7 mouse cellular contexts compared by ENCODE assay signal in the genomic region with DNA sequence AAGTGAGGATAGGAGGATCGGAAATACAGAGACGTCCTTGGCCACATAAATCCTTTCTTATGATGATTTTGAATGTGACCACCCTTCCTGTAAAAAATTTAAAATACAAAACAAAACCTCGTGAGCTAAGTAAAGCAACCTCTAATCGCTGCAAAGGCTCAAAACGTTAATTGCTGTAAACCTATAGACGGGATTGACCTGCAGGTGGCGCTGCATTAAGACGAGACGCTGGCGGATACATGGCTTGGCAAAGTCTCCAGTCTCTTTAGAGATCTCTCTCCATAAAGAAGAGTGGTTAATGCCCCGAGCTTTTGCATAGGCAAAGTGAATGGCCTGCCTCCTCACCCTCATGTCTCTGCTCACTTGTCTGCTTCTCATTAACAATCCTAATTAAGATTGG. TPM values are rescaled to one million over a fixed set of nuclear protein-coding genes. Genes with fewer than 3 reads are reported as not detected.
A peak's percentile ranks its signal among the peaks of the same experiment; 100 is the strongest.
DNase-seq lines count a peak whose midpoint lies in the region; ATAC-seq and TF ChIP-seq lines count a peak whose summit lies in the region.

No protein-coding gene starts in this region.

- no peaks in the 10 kb centered on the region for H3K9me3 ChIP-seq in liver, postnatal 0 days (ENCODE audit: low read length)

- H3K4me2 ChIP-seq in liver, postnatal 0 days (ENCODE audit: low read depth, low read length) = no peak overlapping the region

- H3K27me3 ChIP-seq in liver, postnatal 0 days (ENCODE audit: insufficient read depth, low read length) = peaks cover 21% of the 10 kb centered on the region

- no peak overlapping the region for H3K27ac ChIP-seq in liver, postnatal 0 days (ENCODE audit: low read depth)

- WGBS in liver, postnatal 0 days (ENCODE audit: insufficient replicate concordance) = 9% methylated on average over 11 of the region's 11 CpGs

- no peaks in the 10 kb centered on the region for H3K4me1 ChIP-seq in liver, postnatal 0 days (ENCODE audit: insufficient read depth)

- H3K36me3 ChIP-seq in liver, postnatal 0 days (replicated peaks; ENCODE audit: insufficient read depth, low read length) = no peaks in the 10 kb centered on the region

- ATAC-seq in liver, postnatal 0 days = no peak
- ATAC-seq in erythroid progenitor cell, adult 5-6 weeks (replicated peaks; ENCODE audit: low FRiP score, poor library complexity, severe bottlenecking) = no peak

- H3K4me3 ChIP-seq in liver, postnatal 0 days (ENCODE audit: low read depth, low read length) = no peak overlapping the region

- no peak overlapping the region for H3K9ac ChIP-seq in liver, postnatal 0 days (replicated peaks)

- no peak for TF ChIP-seq EP300 in liver, postnatal 0 days (IDR thresholded peaks at IDR 0.05; ENCODE audit: low read depth)

- peak; percentile 3 for DNase-seq in lung, postnatal 36 days
- no peak for DNase-seq in lung, postnatal 4 days
- DNase-seq in c-Kit-positive CD71-positive TER-119-positive erythroid progenitor cells, embryonic 14.5 days (ENCODE audit: low spot score) = peak; percentile 52
- DNase-seq in kidney, postnatal 14 days = peak; percentile 16
- DNase-seq in liver, postnatal 0 days = peak; percentile 39
- no peak for DNase-seq in gastrocnemius, postnatal 36 days

- intact Hi-C loops in gastrocnemius, postnatal 36 days (cut with DNase I) = no loop called here

- TF ChIP-seq CTCF in liver, postnatal 0 days (IDR thresholded peaks at IDR 0.05; ENCODE audit: low read depth) = peak; percentile 55

RNA-seq across cellular contexts. Expression of gene Gpr139, which starts 2.0 kb away (rescaled TPM):
- not detected in 2 replicates for polyA plus RNA-seq in liver, postnatal 0 days (2015; fragmentation: Nextera tagmentation; extraction: Ambion mirVana)
- not detected in 2 replicates for total RNA-seq in erythroid progenitor cell, adult 5-6 weeks (2015; ENCODE audit: low replicate concordance)
- total RNA-seq in erythroid progenitor cell, adult 5-6 weeks (2017; ENCODE audit: low replicate concordance) = not detected in 2 replicates
- total RNA-seq in gastrocnemius, postnatal 36 days (2021) = not detected

Comparison
In these comparisons a context has a peak if more than half of its experiments do, and no peak if none do; other contexts are left out.
1. DNase-seq: peak in lung, postnatal 36 days (single experiment), c-Kit-positive CD71-positive TER-119-positive erythroid progenitor cells, embryonic 14.5 days (single experiment), kidney, postnatal 14 days (single experiment) and liver, postnatal 0 days (single experiment); none in lung, postnatal 4 days (0 of 2) and gastrocnemius, postnatal 36 days (0 of 2).